Comparison of ENCODE assay signal across 10 mouse cellular contexts in the genomic region with DNA sequence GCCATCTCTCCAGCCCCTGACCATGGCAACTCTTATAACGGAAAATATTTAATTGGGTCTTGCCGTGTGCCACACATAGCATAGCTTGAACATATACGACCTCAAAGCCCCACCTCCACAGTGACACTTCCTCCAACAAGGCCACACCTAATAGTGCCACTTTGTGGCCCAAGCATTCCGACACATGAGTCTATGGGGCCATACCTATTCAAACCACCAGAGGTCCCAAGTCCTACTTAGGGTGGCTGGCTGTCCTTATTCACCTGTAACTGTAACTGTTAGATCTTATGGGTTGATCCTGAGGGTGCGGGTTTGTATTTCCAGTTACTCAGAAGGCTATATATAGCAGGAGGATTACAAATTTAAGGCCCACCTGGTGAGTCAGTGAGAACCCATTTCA. TPM values are rescaled to one million over a fixed set of nuclear protein-coding genes. Genes with fewer than 3 reads are reported as not detected.
DNase-seq lines count a peak whose midpoint lies in the region; ATAC-seq lines count a peak whose summit lies in the region.
"Had no signal": no experiment of that assay in that cellular context is flagged by ENCODE, and none has a peak within 500 bp of the region (broad histone marks: within the 10 kb centered on the region; RNA-seq: fewer than 3 reads in every experiment).

No protein-coding gene starts in this region.

- no peak overlapping the region for H3K9ac ChIP-seq in limb, embryonic 11.5 days (ENCODE audit: low read length)
- H3K9ac ChIP-seq in forebrain, embryonic 16.5 days (replicated peaks; ENCODE audit: low read depth, low read length): no peak overlapping the region
- H3K9ac ChIP-seq: embryonic facial prominence, embryonic 15.5 days; liver, embryonic 15.5 days; stomach, embryonic 15.5 days had no signal

- no peaks in the 10 kb centered on the region for H3K27me3 ChIP-seq in limb, embryonic 11.5 days (ENCODE audit: control insufficient read depth, insufficient read depth, low read length)
- H3K27me3 ChIP-seq in limb, embryonic 10.5 days (ENCODE audit: low read depth, poor library complexity, severe bottlenecking): peaks cover 26% of the 10 kb centered on the region
- 0 out of 2 replicates have a peak, but pooled peaks cover 2% of the 10 kb centered on the region for H3K27me3 ChIP-seq in forebrain, embryonic 16.5 days (replicated peaks; ENCODE audit: control insufficient read depth, insufficient read depth, low read length)

- WGBS in limb, embryonic 11.5 days: 25% methylated on average over 5 of the region's 5 CpGs
- WGBS in limb, embryonic 10.5 days: 33% methylated on average over 5 of the region's 5 CpGs
- 30% methylated on average over 5 of the region's 5 CpGs for WGBS in forebrain, embryonic 16.5 days

- H3K4me2 ChIP-seq in limb, embryonic 11.5 days (ENCODE audit: low read depth, severe bottlenecking): no peak overlapping the region
- H3K4me2 ChIP-seq in forebrain, embryonic 16.5 days (ENCODE audit: low read length): no peak overlapping the region
- H3K4me2 ChIP-seq: embryonic facial prominence, embryonic 15.5 days; liver, embryonic 15.5 days; stomach, embryonic 15.5 days had no signal

- no peaks in the 10 kb centered on the region for H3K4me1 ChIP-seq in limb, embryonic 11.5 days (ENCODE audit: control insufficient read depth, insufficient read depth, low read length)
- H3K4me1 ChIP-seq in limb, embryonic 10.5 days: peaks cover 12% of the 10 kb centered on the region; the same call in 1 of the 2 replicates
- peaks cover 7% of the 10 kb centered on the region; the same call in 1 of the 2 replicates for H3K4me1 ChIP-seq in forebrain, embryonic 16.5 days (replicated peaks; ENCODE audit: control insufficient read depth, insufficient read depth, low read length)

- H3K9me3 ChIP-seq in limb, embryonic 11.5 days (ENCODE audit: control insufficient read depth, low read length): no peaks in the 10 kb centered on the region
- H3K9me3 ChIP-seq in limb, embryonic 10.5 days (replicated peaks): no peaks in the 10 kb centered on the region
- H3K9me3 ChIP-seq in forebrain, embryonic 16.5 days (ENCODE audit: control insufficient read depth, low read length): no peaks in the 10 kb centered on the region
- H3K9me3 ChIP-seq: embryonic facial prominence, embryonic 15.5 days; liver, embryonic 15.5 days; stomach, embryonic 15.5 days had no signal

- DNase-seq in limb, embryonic 11.5 days (ENCODE audit: low spot score): peak; percentile 31
- DNase-seq in limb, embryonic 10.5 days (ENCODE audit: low spot score): no peak
- DNase-seq in R1 (ENCODE audit: low read depth, low spot score): peak; percentile 88
- DNase-seq in forelimb bud, embryonic 11.5 days (ENCODE audit: low read depth, low spot score): peak; percentile 25
- peak; percentile 24 for DNase-seq in mesoderm, embryonic 11.5 days (ENCODE audit: low read depth, low spot score)
- no peak for DNase-seq in layer of hippocampus, adult 8-10 months (ENCODE audit: low spot score in 2 of 2)

- no peak overlapping the region for H3K4me3 ChIP-seq in limb, embryonic 11.5 days (ENCODE audit: low read depth, low read length)
- no peak overlapping the region for H3K4me3 ChIP-seq in limb, embryonic 10.5 days
- H3K4me3 ChIP-seq in forebrain, embryonic 16.5 days (replicated peaks; ENCODE audit: low read length): no peak overlapping the region
- H3K4me3 ChIP-seq: embryonic facial prominence, embryonic 15.5 days; liver, embryonic 15.5 days; stomach, embryonic 15.5 days had no signal

- H3K36me3 ChIP-seq in limb, embryonic 11.5 days (ENCODE audit: control insufficient read depth, insufficient read depth, low read length): no peaks in the 10 kb centered on the region
- no peaks in the 10 kb centered on the region for H3K36me3 ChIP-seq in limb, embryonic 10.5 days
- no peaks in the 10 kb centered on the region; the same call in 1 of the 2 replicates for H3K36me3 ChIP-seq in forebrain, embryonic 16.5 days (ENCODE audit: control insufficient read depth, insufficient read depth)
- H3K36me3 ChIP-seq: embryonic facial prominence, embryonic 15.5 days; stomach, embryonic 15.5 days had no signal

- no peak for ATAC-seq in limb, embryonic 11.5 days (ENCODE audit: insufficient number of reproducible peaks, low FRiP score, low TSS enrichment, low read depth)
- ATAC-seq in forebrain, embryonic 16.5 days: no peak

- H3K27ac ChIP-seq in limb, embryonic 11.5 days (replicated peaks; ENCODE audit: low read depth, low read length): no peak overlapping the region
- H3K27ac ChIP-seq in limb, embryonic 10.5 days: no peak overlapping the region
- no peak overlapping the region for H3K27ac ChIP-seq in forebrain, embryonic 16.5 days (ENCODE audit: low read length)
- H3K27ac ChIP-seq: embryonic facial prominence, embryonic 15.5 days; liver, embryonic 15.5 days; stomach, embryonic 15.5 days had no signal

RNA-seq across cellular contexts. Expression of a gene that starts 2.7 kb away (rescaled TPM):
- polyA plus RNA-seq in limb, embryonic 11.5 days (2014; fragmentation: Nextera tagmentation; extraction: Ambion mirVana): 2.6 and 4.5 TPM in 2 replicates
- polyA plus RNA-seq in limb, embryonic 10.5 days (2016; fragmentation: Nextera tagmentation; extraction: Ambion mirVana): 1.0 and 1.3 TPM in 2 replicates
- total RNA-seq in layer of hippocampus, adult 8-10 months (2022): not detected
- polyA plus RNA-seq in forebrain, embryonic 16.5 days (2015; fragmentation: Nextera tagmentation; extraction: Ambion mirVana): 0.41 and 0.98 TPM in 2 replicates
- polyA plus RNA-seq: stomach, embryonic 15.5 days had no signal

RNA-seq across cellular contexts. Expression of a gene that starts 2.7 kb away (rescaled TPM):
- 20.3 and 27.9 TPM in 2 replicates for polyA plus RNA-seq in limb, embryonic 11.5 days (2014; fragmentation: Nextera tagmentation; extraction: Ambion mirVana)
- 28.6 and 29.8 TPM in 2 replicates for polyA plus RNA-seq in limb, embryonic 10.5 days (2016; fragmentation: Nextera tagmentation; extraction: Ambion mirVana)
- total RNA-seq in layer of hippocampus, adult 8-10 months (2022): 10 to 100 TPM; 59.8 to 87.1 (median 69.4) TPM
- 49.6 and 85.0 TPM in 2 replicates for polyA plus RNA-seq in forebrain, embryonic 16.5 days (2015; fragmentation: Nextera tagmentation; extraction: Ambion mirVana)

RNA-seq across cellular contexts. Expression of a gene that starts 6.7 kb away (rescaled TPM):
- polyA plus RNA-seq in limb, embryonic 11.5 days (2014; fragmentation: Nextera tagmentation; extraction: Ambion mirVana): 106 and 107 TPM in 2 replicates
- polyA plus RNA-seq in limb, embryonic 10.5 days (2016; fragmentation: Nextera tagmentation; extraction: Ambion mirVana): 92.1 and 92.9 TPM in 2 replicates
- 100 to 1,000 TPM in 1 of 4 experiments, 10 to 100 TPM in 3; 42.2 to 100 (median 80.9) TPM for total RNA-seq in layer of hippocampus, adult 8-10 months (2022)
- polyA plus RNA-seq in forebrain, embryonic 16.5 days (2015; fragmentation: Nextera tagmentation; extraction: Ambion mirVana): 79.0 and 83.6 TPM in 2 replicates

RNA-seq across cellular contexts. Expression of a gene that starts 6.9 kb away (rescaled TPM):
- polyA plus RNA-seq in limb, embryonic 11.5 days (2014; fragmentation: Nextera tagmentation; extraction: Ambion mirVana): 61.3 and 68.1 TPM in 2 replicates
- 76.0 and 78.7 TPM in 2 replicates for polyA plus RNA-seq in limb, embryonic 10.5 days (2016; fragmentation: Nextera tagmentation; extraction: Ambion mirVana)
- 10 to 100 TPM; 39.1 to 45.9 (median 41.4) TPM for total RNA-seq in layer of hippocampus, adult 8-10 months (2022)
- polyA plus RNA-seq in forebrain, embryonic 16.5 days (2015; fragmentation: Nextera tagmentation; extraction: Ambion mirVana): 69.3 and 71.2 TPM in 2 replicates

RNA-seq across cellular contexts. Expression of a gene that starts 27.6 kb away (rescaled TPM):
- not detected in 2 replicates for polyA plus RNA-seq in limb, embryonic 11.5 days (2014; fragmentation: Nextera tagmentation; extraction: Ambion mirVana)
- polyA plus RNA-seq in limb, embryonic 10.5 days (2016; fragmentation: Nextera tagmentation; extraction: Ambion mirVana): 0.15 and 0.16 TPM in 2 replicates
- total RNA-seq in layer of hippocampus, adult 8-10 months (2022): 1 to 10 TPM in 1 of 4 experiments, under 1 TPM in 3; 0.61 to 1.3 (median 0.75) TPM
- 0.45 and 0.71 TPM in 2 replicates for polyA plus RNA-seq in forebrain, embryonic 16.5 days (2015; fragmentation: Nextera tagmentation; extraction: Ambion mirVana)
- polyA plus RNA-seq: embryonic facial prominence, embryonic 15.5 days; liver, embryonic 15.5 days had no signal

Comparison
In these comparisons a context has a peak if more than half of its experiments do, and no peak if none do; other contexts are left out.
1. DNase-seq: peak in limb, embryonic 11.5 days (single experiment), R1 (single experiment), forelimb bud, embryonic 11.5 days (single experiment) and mesoderm, embryonic 11.5 days (single experiment); none in limb, embryonic 10.5 days (single experiment) and layer of hippocampus, adult 8-10 months (0 of 2).